Mouse (Mus musculus) C2C12 (cell line): Measurements from ENCODE around the gene Gls.

Source experiments
- CEBPB ChIP-seq: IDR thresholded peaks from one replicate; pipeline ENCODE4 v1.6.1; 2011; ENCODE audit warnings: low read depth, mild to moderate bottlenecking, control low read depth, moderate library complexity
- CTCF ChIP-seq: IDR thresholded peaks from one replicate; pipeline ENCODE4 v1.5.1; 2011; ENCODE audit not compliant: control insufficient read depth, insufficient read depth, insufficient read length
- MAX ChIP-seq: IDR thresholded peaks from one replicate; pipeline ENCODE4 v1.6.1; 2011; ENCODE audit warnings: mild to moderate bottlenecking, control low read depth
- MYOD1 ChIP-seq: IDR thresholded peaks from one replicate; pipeline ENCODE4 v1.6.1; 2011; ENCODE audit warnings: low read depth; ENCODE audit not compliant: control insufficient read depth, insufficient read length
- MYOG ChIP-seq: IDR thresholded peaks from one replicate; pipeline ENCODE4 v1.6.1; 2011; ENCODE audit not compliant: control insufficient read depth, insufficient read length; ENCODE audit errors: extremely low read depth
- USF1 ChIP-seq: IDR thresholded peaks from one replicate; pipeline ENCODE4 v1.6.1; 2011; ENCODE audit warnings: low read depth, mild to moderate bottlenecking, control low read depth, moderate library complexity

GRCm38 (mm10) chr1:52148178-52148577, 84.9 kb downstream of the Gls start:
- TF ChIP-seq CTCF (no peak), MAX (no peak), MYOD1 (no peak), CEBPB (no peak), MYOG (no peak), USF1 (no peak)
